Mouse (Mus musculus) C2C12 (cell line): ENCODE data around the gene Sema4d. TPM values are rescaled to one million over a fixed set of nuclear protein-coding genes. Genes with fewer than 3 reads are reported as not detected.

ENCODE experiments used
- H3K27me3 ChIP-seq: one replicate; pipeline ENCODE4 v1.6.1; 2011; ENCODE audit not compliant: control insufficient read depth, insufficient read depth, insufficient read length
- H3K36me3 ChIP-seq: one replicate; pipeline ENCODE4 v1.6.1; 2011; ENCODE audit not compliant: control insufficient read depth, insufficient read depth
- H3K4me3 ChIP-seq: one replicate; pipeline ENCODE4 v1.5.1; 2011; ENCODE audit warnings: mild to moderate bottlenecking, control low read depth; ENCODE audit not compliant: poor library complexity, insufficient read depth, severe bottlenecking
- H3K79me2 ChIP-seq: one replicate; pipeline ENCODE4 v1.6.1; 2011; ENCODE audit not compliant: control insufficient read depth, insufficient read depth
- H3K79me3 ChIP-seq: one replicate; pipeline ENCODE4 v1.6.1; 2011; ENCODE audit warnings: low read depth, control low read depth
- H3ac ChIP-seq: one replicate; pipeline ENCODE3; 2011; ENCODE audit warnings: low read depth; ENCODE audit not compliant: control insufficient read depth, insufficient read length
- CEBPB ChIP-seq: IDR thresholded peaks from one replicate; pipeline ENCODE4 v1.6.1; 2011; ENCODE audit warnings: low read depth, mild to moderate bottlenecking, control low read depth, moderate library complexity
- CTCF ChIP-seq: IDR thresholded peaks from one replicate; pipeline ENCODE4 v1.5.1; 2011; ENCODE audit not compliant: control insufficient read depth, insufficient read depth, insufficient read length
- FOSL1 ChIP-seq: IDR thresholded peaks from one replicate; pipeline ENCODE4 v1.8.0; 2011; ENCODE audit warnings: mild to moderate bottlenecking, low read length; ENCODE audit not compliant: poor library complexity, insufficient read depth, severe bottlenecking
- MAX ChIP-seq: IDR thresholded peaks from one replicate; pipeline ENCODE4 v1.6.1; 2011; ENCODE audit warnings: mild to moderate bottlenecking, control low read depth
- MYOD1 ChIP-seq: IDR thresholded peaks from one replicate; pipeline ENCODE4 v1.6.1; 2011; ENCODE audit warnings: low read depth; ENCODE audit not compliant: control insufficient read depth, insufficient read length
- MYOG ChIP-seq: IDR thresholded peaks from one replicate; pipeline ENCODE4 v1.6.1; 2011; ENCODE audit not compliant: control insufficient read depth, insufficient read length; ENCODE audit errors: extremely low read depth
- USF1 ChIP-seq: IDR thresholded peaks from one replicate; pipeline ENCODE4 v1.6.1; 2011; ENCODE audit warnings: low read depth, mild to moderate bottlenecking, control low read depth, moderate library complexity
- polyA plus RNA-seq: library from polyadenylated mRNA; unstranded; fragments of >200 nt; fragmentation: generic; extraction: Trizol; gene quantifications from one replicate; pipeline ENCODE4 v1.2.1, GENCODE M21; 2012; ENCODE audit warnings: missing spikeins

Sema4d gene
- polyA plus RNA-seq, 1 experiment = 0.20 TPM

GRCm38 (mm10) chr13:51736007-51736911 is 57.3 kb downstream of the Sema4d start:
- Histone ChIP-seq H3ac (no peak overlapping the region), H3K79me3 (no peaks in the 10 kb centered on the region), H3K4me3 (no peak overlapping the region), H3K27me3 (no peaks in the 10 kb centered on the region), H3K36me3 (no peaks in the 10 kb centered on the region), H3K79me2 (no peaks in the 10 kb centered on the region)
- TF ChIP-seq USF1 (no peak), FOSL1 (no peak), CTCF (no peak), MYOD1 (no peak)

GRCm38 (mm10) chr13:51734556-51734955 is 59.0 kb downstream of the Sema4d start:
- no peaks in the 10 kb centered on the region for H3K36me3 ChIP-seq
- H3K4me3 ChIP-seq = no peak overlapping the region
- no peaks in the 10 kb centered on the region for H3K79me2 ChIP-seq
- no peaks in the 10 kb centered on the region for H3K27me3 ChIP-seq
- H3K79me3 ChIP-seq = no peaks in the 10 kb centered on the region
- no peak overlapping the region for H3ac ChIP-seq
- TF ChIP-seq MAX = no peak
- no peak for TF ChIP-seq CEBPB
- TF ChIP-seq MYOD1 = no peak
- no peak for TF ChIP-seq USF1
- TF ChIP-seq MYOG = no peak
- TF ChIP-seq FOSL1 = no peak
- TF ChIP-seq CTCF = no peak

- Histone ChIP-seq H3K36me3 (no peaks in the 10 kb centered on the region), H3K79me2 (no peaks in the 10 kb centered on the region), H3K27me3 (no peaks in the 10 kb centered on the region), H3K79me3 (no peaks in the 10 kb centered on the region), H3ac (no peak overlapping the region), H3K4me3 (no peak overlapping the region)
- TF ChIP-seq FOSL1 (no peak), CEBPB (no peak), MYOD1 (no peak), MYOG (no peak), MAX (no peak), USF1 (no peak), CTCF (no peak)
Observed at GRCm38 (mm10) chr13:51732097-51732664, 61.4 kb downstream of the Sema4d start.

GRCm38 (mm10) chr13:51731474-51731873 is 62.1 kb downstream of the Sema4d start:
- no peaks in the 10 kb centered on the region for H3K27me3 ChIP-seq

GRCm38 (mm10) chr13:51729887-51730361 is 63.6 kb downstream of the Sema4d start:
- TF ChIP-seq MAX (no peak), CTCF (peak; percentile 16)
- Histone ChIP-seq H3K27me3 (no peaks in the 10 kb centered on the region), H3K79me3 (no peaks in the 10 kb centered on the region), H3K79me2 (no peaks in the 10 kb centered on the region), H3K36me3 (no peaks in the 10 kb centered on the region), H3ac (no peak overlapping the region), H3K4me3 (no peak overlapping the region)

More at GRCm38 (mm10) chr13:51731474-51731873, 62.1 kb downstream of the Sema4d start:
- no peak for TF ChIP-seq CEBPB
- TF ChIP-seq USF1 = no peak
- no peak for TF ChIP-seq MYOD1
- no peak for TF ChIP-seq CTCF
- no peak for TF ChIP-seq FOSL1
- TF ChIP-seq MYOG = no peak
- TF ChIP-seq MAX = no peak
- Histone ChIP-seq H3K79me2 (no peaks in the 10 kb centered on the region), H3K4me3 (no peak overlapping the region), H3K36me3 (no peaks in the 10 kb centered on the region), H3K79me3 (no peaks in the 10 kb centered on the region), H3ac (no peak overlapping the region)

GRCm38 (mm10) chr13:51727364-51727763 is 66.2 kb downstream of the Sema4d start:
- H3K79me3 ChIP-seq = no peaks in the 10 kb centered on the region
- no peaks in the 10 kb centered on the region for H3K79me2 ChIP-seq
- no peak overlapping the region for H3K4me3 ChIP-seq
- no peak overlapping the region for H3ac ChIP-seq
- no peaks in the 10 kb centered on the region for H3K36me3 ChIP-seq
- H3K27me3 ChIP-seq = no peaks in the 10 kb centered on the region
- TF ChIP-seq MAX = no peak
- TF ChIP-seq MYOG = no peak
- TF ChIP-seq CTCF = no peak
- no peak for TF ChIP-seq MYOD1
- no peak for TF ChIP-seq FOSL1
